Comparison of ENCODE assay signal across 9 mouse cellular contexts in the genomic region with DNA sequence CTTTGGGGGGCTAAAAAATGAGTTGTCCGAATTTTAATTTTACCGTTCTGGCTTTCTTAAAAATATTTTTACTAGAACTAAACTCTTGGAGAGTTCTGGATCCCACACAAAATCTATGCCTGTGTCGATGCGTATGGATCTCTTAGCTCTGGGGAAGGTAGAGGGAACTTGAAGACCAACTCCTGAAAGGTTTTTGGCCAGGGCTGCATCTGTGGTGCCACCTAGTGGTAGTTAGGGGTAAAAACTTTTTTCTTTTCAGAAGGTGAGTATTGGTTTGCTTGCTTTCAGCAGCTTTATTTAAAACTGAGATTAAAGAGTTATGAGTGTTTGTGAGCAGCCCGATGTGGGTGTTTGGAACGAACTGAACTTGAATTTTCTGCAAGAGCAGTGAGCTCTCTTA. TPM values are rescaled to one million over a fixed set of nuclear protein-coding genes. Genes with fewer than 3 reads are reported as not detected.
DNase-seq lines count a peak whose midpoint lies in the region; TF ChIP-seq lines count a peak whose summit lies in the region.
"Had no signal": no experiment of that assay in that cellular context is flagged by ENCODE, and none has a peak within 500 bp of the region (broad histone marks: within the 10 kb centered on the region; RNA-seq: fewer than 3 reads in every experiment).

No protein-coding gene starts in this region.

- no peaks in the 10 kb centered on the region for H3K27me3 ChIP-seq in heart, embryonic 10.5 days (ENCODE audit: insufficient read depth, poor library complexity, severe bottlenecking)
- H3K27me3 ChIP-seq in small intestine, adult 2 months (ENCODE audit: control insufficient read depth, insufficient read depth, low read length): no peaks in the 10 kb centered on the region

- WGBS in heart, embryonic 10.5 days: 20% methylated on average over 6 of the region's 6 CpGs
- WGBS in small intestine, adult 2 months: 18% methylated on average over 6 of the region's 6 CpGs

- no peak overlapping the region for H3K27ac ChIP-seq in heart, embryonic 10.5 days
- no peak overlapping the region for H3K27ac ChIP-seq in small intestine, adult 2 months (ENCODE audit: insufficient read depth, low read depth, low read length)
- H3K27ac ChIP-seq: limb, embryonic 12.5 days had no signal

- no peaks in the 10 kb centered on the region; the same call in 1 of the 2 replicates for H3K4me1 ChIP-seq in heart, embryonic 10.5 days
- H3K4me1 ChIP-seq in small intestine, adult 2 months (ENCODE audit: control insufficient read depth, insufficient read depth, insufficient read length, low read length): no peaks in the 10 kb centered on the region
- H3K4me1 ChIP-seq: limb, embryonic 12.5 days had no signal

- no peaks in the 10 kb centered on the region for H3K36me3 ChIP-seq in heart, embryonic 10.5 days
- no peaks in the 10 kb centered on the region for H3K36me3 ChIP-seq in small intestine, adult 2 months (ENCODE audit: control insufficient read depth, insufficient read depth, low read length)
- H3K36me3 ChIP-seq: limb, embryonic 12.5 days had no signal

- TF ChIP-seq CTCF in small intestine, adult 2 months (IDR thresholded peaks at IDR 0.05; ENCODE audit: extremely low read depth, insufficient read length, insufficient replicate concordance, low read depth, low read length): peak; percentile 60; the same call in 1 of the 2 replicates

- DNase-seq in heart, adult 18-20 months: peak; percentile 23 to 48
- no peak for DNase-seq in heart, embryonic 10.5 days (ENCODE audit: low spot score)
- peak; percentile 35 for DNase-seq in right cerebral cortex, adult 18-20 months
- DNase-seq in right cerebral cortex, postnatal 4 days: no peak
- peak; percentile 31 to 52 for DNase-seq in adrenal gland, postnatal 36 days
- peak; percentile 50 for DNase-seq in induced T-regulatory cell, adult 2 months (ENCODE audit: low read depth)
- no peak for DNase-seq in gastrocnemius, postnatal 25 days

- TF ChIP-seq POLR2A in small intestine, adult 2 months (IDR thresholded peaks at IDR 0.05; ENCODE audit: low read depth, low read length): no peak

- no peaks in the 10 kb centered on the region for H3K9me3 ChIP-seq in heart, embryonic 10.5 days
- H3K9me3 ChIP-seq: limb, embryonic 12.5 days had no signal

- no peak overlapping the region for H3K4me3 ChIP-seq in heart, embryonic 10.5 days
- H3K4me3 ChIP-seq in small intestine, adult 2 months (ENCODE audit: low read depth, low read length): no peak overlapping the region
- H3K4me3 ChIP-seq: limb, embryonic 12.5 days had no signal

RNA-seq across cellular contexts. Expression of gene Rerg, which starts 21.8 kb away (rescaled TPM):
- 1 to 10 TPM; 3.1 to 3.8 TPM for total RNA-seq in heart, adult 18-20 months (2021)
- 3.8 and 6.8 TPM in 2 replicates for polyA plus RNA-seq in heart, embryonic 10.5 days (2016; fragmentation: Nextera tagmentation; extraction: Ambion mirVana)
- 100 to 1,000 TPM; 144 to 165 TPM for total RNA-seq in adrenal gland, postnatal 36 days (2021)
- 2.1 and 3.4 TPM in 2 replicates for polyA plus RNA-seq in small intestine, adult 2 months (2012; rRNA removed)
- 1 to 10 TPM in 1 of 2 experiments, under 1 TPM in 1; 0.97 to 1.1 TPM for total RNA-seq in gastrocnemius, postnatal 25 days (2021)

Comparison
In these comparisons a context has a peak if more than half of its experiments do, and no peak if none do; other contexts are left out.
1. DNase-seq: peak in heart, adult 18-20 months (2 of 2), right cerebral cortex, adult 18-20 months (single experiment), adrenal gland, postnatal 36 days (2 of 2) and induced T-regulatory cell, adult 2 months (single experiment); none in heart, embryonic 10.5 days (single experiment), right cerebral cortex, postnatal 4 days (single experiment) and gastrocnemius, postnatal 25 days (single experiment).
2. RNA of gene Rerg, which starts 21.8 kb away (total RNA-seq): 144 to 165 TPM in adrenal gland, postnatal 36 days; 3.1 to 3.8 TPM in heart, adult 18-20 months and 0.97 to 1.1 TPM in gastrocnemius, postnatal 25 days; every median in the first group is over 10 times any median in the second.